Mouse (Mus musculus) small intestine, adult 2 months (tissue): ENCODE data around the gene Kcnv2.

Experiments
- CTCF ChIP-seq: fragments of 200-500 bp; IDR thresholded peaks from 2 replicates; pipeline ENCODE4 v1.5.1; 2012; ENCODE audit warnings: low read depth, mild to moderate bottlenecking, control low read depth, inconsistent platforms, low read length, moderate library complexity, mixed read lengths; ENCODE audit not compliant: insufficient replicate concordance, insufficient read length; ENCODE audit errors: extremely low read depth
- POLR2A ChIP-seq: fragments of 200-500 bp; IDR thresholded peaks from 2 replicates; pipeline ENCODE4 v1.6.1; 2012; ENCODE audit warnings: low read depth, mild to moderate bottlenecking, control low read depth, inconsistent platforms, low read length, moderate library complexity

- no peak for TF ChIP-seq CTCF
- no peak for TF ChIP-seq POLR2A
Measured at GRCm38 (mm10) chr19:27351700-27352099, 29.3 kb downstream of the Kcnv2 start.
